Mouse (Mus musculus) MEL (cell line): ENCODE data around the gene Arel1.

Experiments used
- CHD2 ChIP-seq: IDR thresholded peaks from 2 replicates; pipeline ENCODE4 v1.6.1; 2011; ENCODE audit warnings: low read length, improper control_type of control experiment
- CTCF ChIP-seq, 3 experiments: IDR thresholded peaks in 2 of 3; conservative IDR thresholded peaks in 1 of 3; 2 replicates each; pipeline ENCODE4 v1.5.1; 2011 to 2012; ENCODE audit warnings: low read length in 3 of 3, low read depth in 2 of 3, mild to moderate bottlenecking in 2 of 3, improper control_type of control experiment in 1 of 3, inconsistent platforms in 1 of 3, mixed read lengths in 1 of 3, moderate library complexity in 1 of 3; ENCODE audit not compliant: control insufficient read depth in 1 of 3, insufficient read depth in 1 of 3, poor library complexity in 1 of 3, severe bottlenecking in 1 of 3
- E2F4 ChIP-seq: IDR thresholded peaks from 2 replicates; pipeline ENCODE4 v1.6.1; 2011; ENCODE audit warnings: low read depth, low read length, improper control_type of control experiment, borderline replicate concordance
- EP300 ChIP-seq, 2 experiments: IDR thresholded peaks; 2 replicates each; pipeline ENCODE4 v1.6.1; 2011; ENCODE audit warnings: improper control_type of control experiment in 2 of 2, low read length in 2 of 2, low read depth in 1 of 2, mild to moderate bottlenecking in 1 of 2
- GATA1 ChIP-seq: IDR thresholded peaks from 2 replicates; pipeline ENCODE4 v1.6.1; 2011; ENCODE audit warnings: low read depth, low read length, improper control_type of control experiment
- MAFK ChIP-seq: IDR thresholded peaks from 2 replicates; pipeline ENCODE4 v1.6.1; 2011; ENCODE audit warnings: low read depth, mild to moderate bottlenecking, low read length, improper control_type of control experiment, borderline replicate concordance
- MAX ChIP-seq: IDR thresholded peaks from 2 replicates; pipeline ENCODE4 v1.6.1; 2011; ENCODE audit warnings: low read length, improper control_type of control experiment
- MYB ChIP-seq: IDR thresholded peaks from 2 replicates; pipeline ENCODE4 v1.6.1; 2011; ENCODE audit warnings: mild to moderate bottlenecking, low read depth, low read length, improper control_type of control experiment
- POLR2A ChIP-seq, 2 experiments: IDR thresholded peaks; 2 replicates each; pipeline ENCODE4 v1.6.1; 2011 to 2012; ENCODE audit warnings: low read length in 2 of 2, mild to moderate bottlenecking in 2 of 2, control low read depth in 1 of 2, improper control_type of control experiment in 1 of 2, low read depth in 1 of 2, moderate library complexity in 1 of 2; ENCODE audit not compliant: control insufficient read depth in 1 of 2, insufficient read depth in 1 of 2, poor library complexity in 1 of 2
- RAD21 ChIP-seq: IDR thresholded peaks from 2 replicates; pipeline ENCODE4 v1.6.1; 2011; ENCODE audit warnings: mild to moderate bottlenecking, low read depth, low read length, improper control_type of control experiment
- TAL1 ChIP-seq: IDR thresholded peaks from 2 replicates; pipeline ENCODE4 v1.6.1; 2012; ENCODE audit warnings: mild to moderate bottlenecking, inconsistent platforms, low read length, moderate library complexity, mixed read lengths
- TBP ChIP-seq: IDR thresholded peaks from 2 replicates; pipeline ENCODE4 v1.8.0; 2011; ENCODE audit warnings: low read depth, low read length, improper control_type of control experiment
- UBTF ChIP-seq: IDR thresholded peaks from 2 replicates; pipeline ENCODE4 v1.6.1; 2012; ENCODE audit warnings: low read depth, mild to moderate bottlenecking, inconsistent platforms, low read length, improper control_type of control experiment, moderate library complexity, borderline replicate concordance; ENCODE audit not compliant: insufficient read depth
- ZKSCAN1 ChIP-seq: IDR thresholded peaks from 2 replicates; pipeline ENCODE4 v1.6.1; 2012; ENCODE audit warnings: low read depth, mild to moderate bottlenecking, inconsistent platforms, low read length, improper control_type of control experiment, moderate library complexity

- no peak for TF ChIP-seq CHD2
- TF ChIP-seq GATA1 = no peak
- no peak for TF ChIP-seq CTCF (IDR thresholded peaks at IDR 0.05 in 2 of 3, conservative IDR thresholded peaks at IDR 0.05 in 1 of 3; ENCODE audit: control insufficient read depth in 1 of 3, insufficient read depth in 1 of 3, low read depth in 2 of 3, low read length in 3 of 3, poor library complexity in 1 of 3, severe bottlenecking in 1 of 3)
- TF ChIP-seq ZKSCAN1 = no peak
- TF ChIP-seq RAD21 = no peak
- TF ChIP-seq UBTF = no peak
- TF ChIP-seq E2F4 = no peak
- no peak for TF ChIP-seq TBP
- no peak for TF ChIP-seq MAX
- no peak for TF ChIP-seq MAFK
- TF ChIP-seq POLR2A (IDR thresholded peaks at IDR 0.05; ENCODE audit: control insufficient read depth in 1 of 2, insufficient read depth in 1 of 2, low read depth in 1 of 2, low read length in 2 of 2, poor library complexity in 1 of 2) = no peak
- TF ChIP-seq EP300 (IDR thresholded peaks at IDR 0.05; ENCODE audit: low read depth in 1 of 2, low read length in 2 of 2) = no peak
- no peak for TF ChIP-seq TAL1
- TF ChIP-seq MYB = no peak
Observed at GRCm38 (mm10) chr12:84969656-84970427, 858 bp downstream of the Arel1 start.
